18 mouse cellular contexts compared by ENCODE assay signal in genomic region chr4:140088711-140089440, GRCm38 (mm10).
DNase-seq lines count a peak whose midpoint lies in the region; ATAC-seq and TF ChIP-seq lines count a peak whose summit lies in the region.
"Had no signal": no experiment of that assay in that cellular context is flagged by ENCODE, and none has a peak within 500 bp of the region (broad histone marks: within the 10 kb centered on the region; RNA-seq: fewer than 3 reads in every experiment).

No protein-coding gene starts in this region.

- TF ChIP-seq CTCF in cerebellum, adult 2 months (IDR thresholded peaks at IDR 0.05; ENCODE audit: borderline replicate concordance, insufficient read depth, low read depth, low read length): peak; percentile 31; the same call in 1 of the 2 replicates
- TF ChIP-seq CTCF in kidney, postnatal 0 days (IDR thresholded peaks at IDR 0.05; ENCODE audit: low read depth): peak; percentile 2; the same call in 1 of the 2 replicates
- TF ChIP-seq CTCF in brain, embryonic 14.5 days (IDR thresholded peaks at IDR 0.05; ENCODE audit: borderline replicate concordance, extremely low read depth, insufficient read depth, insufficient read length): peak; percentile 6; the same call in 1 of the 2 replicates

- peaks cover 21% of the 10 kb centered on the region for H3K4me1 ChIP-seq in cerebellum, adult 2 months (ENCODE audit: control insufficient read depth, insufficient read depth, low read length)
- H3K4me1 ChIP-seq in kidney, postnatal 0 days (replicated peaks; ENCODE audit: insufficient read depth, low read length): no peaks in the 10 kb centered on the region
- no peaks in the 10 kb centered on the region for H3K4me1 ChIP-seq in midbrain, embryonic 11.5 days (ENCODE audit: control insufficient read depth, insufficient read depth, low read length)
- peaks cover 8% of the 10 kb centered on the region for H3K4me1 ChIP-seq in midbrain, embryonic 16.5 days (ENCODE audit: control insufficient read depth, insufficient read depth, low read length)
- H3K4me1 ChIP-seq: megakaryocyte, embryonic 14.5 days had no signal

- H3K27me3 ChIP-seq in cerebellum, adult 2 months (ENCODE audit: control insufficient read depth, insufficient read depth, low read length): no peaks in the 10 kb centered on the region
- no peaks in the 10 kb centered on the region for H3K27me3 ChIP-seq in kidney, postnatal 0 days (ENCODE audit: insufficient read depth, low read length)
- no peaks in the 10 kb centered on the region for H3K27me3 ChIP-seq in midbrain, embryonic 11.5 days (ENCODE audit: control insufficient read depth, insufficient read depth, low read length)
- no peaks in the 10 kb centered on the region for H3K27me3 ChIP-seq in midbrain, embryonic 16.5 days (ENCODE audit: control insufficient read depth, insufficient read depth, low read depth, low read length)
- H3K27me3 ChIP-seq: forebrain, embryonic 15.5 days; hindbrain, embryonic 15.5 days; megakaryocyte, embryonic 14.5 days had no signal

- no peak for ATAC-seq in kidney, postnatal 0 days (replicated peaks; ENCODE audit: low FRiP score, low read depth)
- no peak for ATAC-seq in midbrain, embryonic 11.5 days (ENCODE audit: low FRiP score)
- ATAC-seq in midbrain, embryonic 16.5 days: no peak
- ATAC-seq: forebrain, embryonic 15.5 days had no signal

- H3K4me2 ChIP-seq in kidney, postnatal 0 days (ENCODE audit: low read length): no peak overlapping the region
- no peak overlapping the region for H3K4me2 ChIP-seq in midbrain, embryonic 11.5 days
- no peak overlapping the region for H3K4me2 ChIP-seq in midbrain, embryonic 16.5 days (ENCODE audit: low read length)
- H3K4me2 ChIP-seq: embryonic facial prominence, embryonic 13.5 days; forebrain, embryonic 15.5 days; heart, embryonic 13.5 days; hindbrain, embryonic 15.5 days had no signal

- H3K27ac ChIP-seq in cerebellum, adult 2 months (ENCODE audit: insufficient read depth, low read length): no peak overlapping the region
- no peak overlapping the region for H3K27ac ChIP-seq in kidney, postnatal 0 days
- no peak overlapping the region for H3K27ac ChIP-seq in midbrain, embryonic 11.5 days (ENCODE audit: low read depth, low read length)
- no peak overlapping the region for H3K27ac ChIP-seq in midbrain, embryonic 16.5 days (ENCODE audit: low read length)
- H3K27ac ChIP-seq: embryonic facial prominence, embryonic 13.5 days; forebrain, embryonic 15.5 days; heart, embryonic 13.5 days; hindbrain, embryonic 15.5 days had no signal

- H3K4me3 ChIP-seq in cerebellum, adult 2 months (replicated peaks; ENCODE audit: insufficient read depth, low read depth, low read length): no peak overlapping the region
- H3K4me3 ChIP-seq in kidney, postnatal 0 days (replicated peaks; ENCODE audit: low read depth, low read length): no peak overlapping the region
- no peak overlapping the region for H3K4me3 ChIP-seq in midbrain, embryonic 11.5 days (ENCODE audit: low read depth, low read length)
- no peak overlapping the region for H3K4me3 ChIP-seq in midbrain, embryonic 16.5 days (ENCODE audit: low read depth, low read length)
- H3K4me3 ChIP-seq: embryonic facial prominence, embryonic 13.5 days; forebrain, embryonic 15.5 days; heart, embryonic 13.5 days; hindbrain, embryonic 15.5 days; megakaryocyte, embryonic 14.5 days had no signal

- no peak for DNase-seq in cerebellum, adult 2 months
- no peak for DNase-seq in cerebellum, adult 8-10 months
- DNase-seq in kidney, postnatal 0 days (ENCODE audit: low spot score): no peak
- DNase-seq in kidney, adult 8-10 months: no peak
- peak; percentile 31 for DNase-seq in midbrain, embryonic 11.5 days (ENCODE audit: low spot score, missing footprints)
- no peak for DNase-seq in brain, embryonic 14.5 days (ENCODE audit: low read depth)
- no peak for DNase-seq in spleen, postnatal 14 days (ENCODE audit: low spot score in 2 of 2)
- DNase-seq: cerebellum, adult 9-11 months; kidney, adult 11 months; kidney, postnatal 25 days; spleen, adult 18-20 months; thymus, adult 18-20 months had no signal

- WGBS in cerebellum, adult 2 months: 56% methylated on average over 12 of the region's 12 CpGs
- 79% methylated on average over 12 of the region's 12 CpGs for WGBS in kidney, postnatal 0 days
- WGBS in midbrain, embryonic 11.5 days: 85% methylated on average over 12 of the region's 12 CpGs
- 85% methylated on average over 12 of the region's 12 CpGs for WGBS in midbrain, embryonic 16.5 days

- H3K9ac ChIP-seq in kidney, postnatal 0 days (ENCODE audit: low read depth, low read length): no peak overlapping the region
- H3K9ac ChIP-seq in midbrain, embryonic 11.5 days (ENCODE audit: low read length): no peak overlapping the region
- H3K9ac ChIP-seq in midbrain, embryonic 16.5 days (ENCODE audit: low read depth, low read length): no peak overlapping the region
- H3K9ac ChIP-seq: embryonic facial prominence, embryonic 13.5 days; forebrain, embryonic 15.5 days; heart, embryonic 13.5 days; hindbrain, embryonic 15.5 days had no signal

- H3K9me3 ChIP-seq in kidney, postnatal 0 days (replicated peaks; ENCODE audit: low read length): no peaks in the 10 kb centered on the region
- no peaks in the 10 kb centered on the region for H3K9me3 ChIP-seq in midbrain, embryonic 11.5 days (ENCODE audit: control insufficient read depth, low read length)
- H3K9me3 ChIP-seq in midbrain, embryonic 16.5 days (replicated peaks; ENCODE audit: control insufficient read depth, low read length, poor library complexity, severe bottlenecking): no peaks in the 10 kb centered on the region
- H3K9me3 ChIP-seq: embryonic facial prominence, embryonic 13.5 days; forebrain, embryonic 15.5 days; heart, embryonic 13.5 days; hindbrain, embryonic 15.5 days had no signal

- no peak for TF ChIP-seq POLR2A in cerebellum, adult 2 months (IDR thresholded peaks at IDR 0.05; ENCODE audit: borderline replicate concordance, insufficient read depth, low read length)
- no peak for TF ChIP-seq POLR2A in brain, embryonic 14.5 days (IDR thresholded peaks at IDR 0.05; ENCODE audit: borderline replicate concordance, extremely low read depth, insufficient read depth, insufficient read length, poor library complexity, severe bottlenecking)

- no peaks in the 10 kb centered on the region for H3K36me3 ChIP-seq in kidney, postnatal 0 days (ENCODE audit: insufficient read depth, low read length)
- no peaks in the 10 kb centered on the region for H3K36me3 ChIP-seq in midbrain, embryonic 11.5 days (ENCODE audit: control insufficient read depth, insufficient read depth, low read length)
- no peaks in the 10 kb centered on the region for H3K36me3 ChIP-seq in midbrain, embryonic 16.5 days (ENCODE audit: control insufficient read depth, insufficient read depth, low read length)
- H3K36me3 ChIP-seq: embryonic facial prominence, embryonic 13.5 days; forebrain, embryonic 15.5 days; heart, embryonic 13.5 days; hindbrain, embryonic 15.5 days had no signal
